Mouse (Mus musculus) cerebellum, postnatal 36 days (tissue): Measurements from ENCODE around the gene Bmp6.

ENCODE experiments used
- DNase-seq, 2 experiments: peaks; one replicate each; pipeline ENCODE4 v3.0.0; 2021 to 2022; ENCODE audit warnings: mixed read lengths in 2 of 2

The Bmp6 gene

GRCm38 (mm10) chr13:38437930-38438329 is 93.0 kb downstream of the Bmp6 start:
- DNase-seq, result no peak

- no peak for DNase-seq
Observed at GRCm38 (mm10) chr13:38440240-38440639, 95.3 kb downstream of the Bmp6 start.

- DNase-seq, result no peak
Observed at GRCm38 (mm10) chr13:38448516-38449015, 103.7 kb downstream of the Bmp6 start.

DNA sequence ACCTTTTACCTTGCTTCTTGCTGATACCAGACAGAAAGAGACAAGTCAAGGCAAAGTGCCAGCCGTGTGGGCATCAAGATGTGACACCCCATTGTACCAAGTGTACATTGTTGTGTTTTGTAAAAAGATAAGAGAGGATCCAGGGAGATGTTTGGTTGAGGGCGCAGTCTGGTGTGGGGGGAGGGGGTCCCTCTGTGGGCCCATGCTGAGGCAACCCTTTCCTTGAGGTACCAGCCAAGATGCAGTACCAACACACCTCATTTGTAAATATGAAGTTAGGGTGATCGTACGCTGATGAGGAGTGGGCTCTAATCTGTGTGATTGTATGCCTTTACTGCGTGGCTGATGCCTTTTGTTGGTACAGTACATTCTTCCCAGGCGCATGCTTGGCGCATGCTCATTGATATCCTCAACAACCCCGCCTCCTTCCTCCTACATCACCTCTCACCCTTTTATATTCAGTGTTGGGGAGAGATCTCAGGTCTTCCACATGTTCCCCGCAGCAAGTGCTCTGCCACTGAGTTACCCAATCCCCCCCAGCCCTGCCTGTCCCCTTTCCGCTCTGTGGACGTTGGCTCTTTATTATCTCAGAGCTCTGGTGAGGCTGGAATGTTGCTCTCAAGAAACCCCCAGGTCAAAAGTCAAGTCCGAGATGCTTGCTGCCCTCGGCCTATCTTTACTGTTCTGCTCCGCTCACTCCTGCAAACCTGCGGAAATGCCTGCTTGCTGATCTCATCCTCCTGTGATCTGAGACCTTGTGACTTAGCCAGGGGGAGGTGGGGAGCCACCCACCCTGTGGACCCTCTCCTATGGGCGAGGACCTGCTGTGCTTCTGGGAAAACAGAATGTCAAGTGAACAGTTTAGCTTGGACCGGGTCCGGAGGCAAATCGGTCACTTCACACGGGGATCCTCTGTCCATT is 105.4 kb downstream of the Bmp6 start:
- no peak for DNase-seq

DNA sequence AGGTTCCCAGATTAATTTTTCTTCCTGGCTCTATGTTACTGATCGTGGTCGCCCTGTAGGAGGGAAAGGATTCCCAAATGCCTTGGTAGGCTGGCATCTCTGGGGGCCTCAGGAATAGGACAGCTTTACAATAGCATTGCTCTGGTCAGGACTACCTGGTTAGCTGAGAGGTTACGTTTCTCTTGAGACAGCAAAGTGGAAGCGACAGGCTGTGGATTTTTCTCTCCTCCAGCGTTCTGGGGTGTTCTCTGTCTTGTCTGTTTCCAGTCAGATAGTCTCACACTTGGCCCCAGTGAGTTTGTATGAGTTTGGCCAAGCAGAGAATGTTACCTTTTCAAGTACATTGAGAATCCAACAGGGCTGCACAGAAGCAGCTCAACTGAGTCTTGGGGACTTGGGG is 106.5 kb downstream of the Bmp6 start:
- no peak for DNase-seq

DNA sequence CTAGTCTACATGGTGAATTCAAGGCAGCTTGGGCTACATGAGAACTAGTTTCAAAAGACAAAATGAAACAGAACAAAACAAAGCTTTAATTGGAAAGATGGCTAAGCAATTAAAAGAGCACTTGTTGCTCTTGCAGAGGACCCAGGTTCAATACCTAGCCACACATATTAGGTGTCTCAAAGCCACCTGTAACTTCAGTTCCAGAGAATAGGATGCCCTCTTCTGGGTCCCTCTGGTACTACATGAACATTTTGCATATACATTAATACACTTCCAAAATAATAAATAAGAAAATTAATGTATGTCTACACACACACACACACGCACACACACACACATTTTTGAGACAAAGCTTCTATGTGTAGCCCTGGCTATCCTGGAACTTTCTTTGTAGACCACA is 118.5 kb downstream of the Bmp6 start:
- no peak for DNase-seq

- no peak for DNase-seq
Observed at GRCm38 (mm10) chr13:38470882-38471281, 126.0 kb downstream of the Bmp6 start.

DNA sequence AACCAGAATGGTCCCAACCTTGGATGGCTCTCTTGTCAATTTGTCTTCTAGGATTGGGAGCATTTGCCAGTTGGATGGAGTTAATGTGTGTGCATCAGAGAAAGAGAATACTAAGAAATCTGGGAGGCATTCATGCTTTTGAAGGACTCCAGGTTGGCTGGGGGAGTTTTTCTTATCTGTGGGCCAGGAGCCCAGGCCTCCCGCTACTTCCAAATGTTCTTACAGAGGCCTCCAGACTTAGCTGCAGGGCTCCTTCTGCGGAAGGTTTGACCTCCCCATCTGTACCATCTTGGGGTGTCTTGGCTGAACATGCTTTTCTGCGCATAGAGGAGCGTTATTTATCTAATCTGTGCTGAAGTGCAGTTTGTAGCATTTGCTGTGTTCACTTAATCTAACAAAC is 127.7 kb downstream of the Bmp6 start:
- DNase-seq, result no peak

DNA sequence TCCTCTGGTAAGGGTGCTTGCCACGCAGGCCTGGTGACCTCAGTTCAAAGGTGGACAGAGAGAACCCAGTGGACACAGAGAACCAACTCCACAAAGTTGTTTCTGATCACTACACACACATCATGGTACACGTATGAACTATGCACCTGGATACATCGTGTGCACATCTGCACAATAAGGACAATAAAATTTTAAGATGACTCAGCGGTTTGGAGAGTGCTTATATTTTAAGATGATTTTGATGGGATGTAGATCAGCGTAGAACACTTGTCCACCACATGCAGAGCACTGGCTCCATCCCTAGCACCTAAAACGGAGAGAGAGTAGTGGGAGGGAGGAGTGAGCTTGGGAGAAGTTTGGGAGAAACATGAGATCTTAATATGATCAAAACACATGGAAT is 128.6 kb downstream of the Bmp6 start:
- no peak for DNase-seq

DNA sequence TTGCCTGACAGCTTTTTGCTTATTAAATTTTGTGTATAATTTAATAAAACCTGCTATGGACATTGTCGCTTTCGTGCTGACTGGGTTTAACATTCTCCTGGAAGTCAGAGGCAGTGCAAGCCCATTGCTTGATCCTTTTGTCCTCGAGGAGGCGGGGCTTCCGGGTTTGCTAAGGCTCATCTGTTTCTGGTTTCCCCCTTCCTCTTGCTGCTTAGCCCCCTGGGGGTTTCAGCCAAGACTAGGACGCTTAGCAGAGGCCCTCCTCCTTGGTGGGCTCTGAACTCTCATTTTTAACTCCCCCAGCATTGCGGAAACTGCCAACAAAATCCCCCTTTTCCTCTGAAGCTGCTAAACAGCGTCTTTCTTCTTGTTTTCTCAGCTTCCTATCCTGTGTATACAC is 132.0 kb downstream of the Bmp6 start:
- DNase-seq, result no peak

DNA sequence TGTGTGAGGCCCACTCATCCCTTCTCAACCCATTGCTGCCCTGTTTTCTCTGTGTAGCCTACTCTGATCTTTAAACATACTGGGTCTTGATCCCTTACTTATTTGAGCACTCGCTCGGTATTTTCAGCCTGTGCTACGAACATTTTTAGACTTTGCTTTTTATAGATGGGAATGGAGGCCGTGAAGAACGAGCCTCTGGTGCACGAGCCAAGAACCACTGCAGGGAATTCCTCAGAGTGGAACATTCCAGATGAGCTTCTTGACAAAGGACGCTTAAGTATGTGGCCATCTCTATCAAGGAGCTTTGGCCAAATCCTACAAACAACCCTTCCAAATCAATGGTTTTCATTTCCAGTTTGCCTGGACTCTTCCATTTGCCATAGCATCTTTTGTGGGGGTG is 136.1 kb downstream of the Bmp6 start:
- no peak for DNase-seq

DNA sequence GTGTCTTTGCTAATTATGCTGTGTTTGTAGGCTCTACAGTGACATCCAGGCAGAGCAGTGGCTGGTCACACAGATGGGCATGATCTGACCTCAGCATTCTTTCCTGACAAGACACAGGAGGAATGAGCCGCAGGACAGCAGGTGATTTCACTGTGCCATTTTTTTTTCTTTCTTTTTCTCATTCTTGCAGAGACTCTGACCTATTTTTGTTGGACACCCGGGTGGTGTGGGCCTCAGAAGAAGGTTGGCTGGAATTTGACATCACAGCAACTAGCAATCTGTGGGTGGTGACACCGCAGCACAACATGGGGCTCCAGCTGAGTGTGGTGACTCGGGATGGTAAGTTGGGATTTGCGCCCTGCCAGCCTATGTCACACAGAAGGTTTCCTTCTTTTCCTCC is 139.8 kb downstream of the Bmp6 start:
- DNase-seq, result peak in 1 of 2 experiments; percentile 10

DNA sequence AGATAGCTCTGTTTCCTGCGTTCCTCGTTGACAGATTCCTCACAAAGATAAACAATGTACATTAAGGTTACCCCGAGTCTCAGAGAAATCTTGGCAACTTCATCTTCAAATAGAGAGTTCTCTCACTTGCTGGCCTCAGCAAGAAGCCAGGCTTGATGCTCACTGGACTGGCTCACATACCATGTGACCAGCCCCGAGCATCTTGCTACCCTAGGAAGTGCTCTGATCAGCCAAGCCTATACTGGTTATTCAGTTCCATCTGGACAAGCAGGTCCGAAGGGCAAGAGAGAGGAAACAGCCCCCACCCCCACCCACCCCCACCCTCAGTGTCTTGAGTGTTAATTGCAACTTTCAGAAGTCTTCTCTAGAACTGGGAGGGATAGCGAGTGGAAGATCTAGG is 141.9 kb downstream of the Bmp6 start:
- no peak for DNase-seq

- no peak for DNase-seq
Observed at GRCm38 (mm10) chr13:38496715-38497114, 151.8 kb downstream of the Bmp6 start.

GRCm38 (mm10) chr13:38501314-38501713 is 156.4 kb downstream of the Bmp6 start:
- DNase-seq, result no peak

- no peak for DNase-seq
Observed at GRCm38 (mm10) chr13:38503137-38503849, 158.4 kb downstream of the Bmp6 start.

GRCm38 (mm10) chr13:38506320-38506719 is 161.4 kb downstream of the Bmp6 start:
- peak; percentile 27 to 33 for DNase-seq

DNA sequence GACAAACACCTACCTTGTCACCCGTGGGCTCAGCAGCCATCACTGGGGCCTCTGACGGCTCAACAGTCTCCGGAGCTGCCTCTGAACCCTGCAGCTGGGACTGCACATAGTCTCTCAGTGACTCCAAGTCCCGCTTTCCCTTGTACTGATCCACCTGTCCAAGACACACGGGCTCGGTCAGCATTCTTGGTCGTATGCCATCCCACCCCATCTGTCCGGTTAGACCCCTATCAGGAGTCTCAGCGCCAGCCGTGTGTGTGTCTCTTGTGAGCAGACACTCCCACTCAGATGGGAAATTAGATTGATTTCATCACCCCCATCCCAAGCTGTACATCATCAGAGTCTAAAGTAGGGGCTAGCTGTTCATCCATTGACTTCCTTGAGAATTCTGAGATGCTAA is 162.0 kb downstream of the Bmp6 start:
- no peak for DNase-seq

GRCm38 (mm10) chr13:38509681-38510341 is 164.9 kb downstream of the Bmp6 start:
- DNase-seq, result peak in 1 of 2 experiments; percentile 14

GRCm38 (mm10) chr13:38511979-38512378 is 167.1 kb downstream of the Bmp6 start:
- DNase-seq, result no peak

- no peak for DNase-seq
Observed at GRCm38 (mm10) chr13:38513921-38514320, 169.0 kb downstream of the Bmp6 start.

- DNase-seq, result no peak
Observed at GRCm38 (mm10) chr13:38515431-38515830, 170.5 kb downstream of the Bmp6 start.

DNA sequence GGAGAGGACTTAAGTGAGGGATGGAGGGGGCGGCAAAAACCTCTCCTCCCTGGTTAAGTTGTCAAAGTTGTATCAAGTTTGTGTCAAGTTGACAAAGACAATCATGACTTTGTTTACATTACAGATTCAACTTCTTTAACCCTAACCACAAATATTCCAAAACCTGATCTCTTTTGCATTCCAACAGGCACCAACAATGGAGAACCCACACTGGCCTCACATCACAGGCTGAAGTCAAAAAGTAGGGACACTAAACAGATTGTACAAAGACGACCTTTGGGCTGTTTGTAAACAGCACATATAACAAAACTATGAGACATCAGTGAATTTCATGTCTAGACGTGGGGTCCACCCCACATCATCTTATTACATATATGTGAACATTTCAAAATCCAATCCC is 170.9 kb downstream of the Bmp6 start:
- DNase-seq, result no peak
